Mouse (Mus musculus): ENCODE measurements at regions not wholly inside any gene's neighbourhood (a gene's known extent, or its start where the extent isn't known, plus 50 kb on each side); places are given as distances from the start of the nearest gene placed in this dataset.

GRCm38 (mm10) chr1:128679005-128679980 is 87.2 kb upstream of the Cxcr4 start:
- peak; percentile 34; the same call in 1 of the 2 replicates for ATAC-seq (ENCODE audit: low TSS enrichment)

- no peak for ATAC-seq (ENCODE audit: low TSS enrichment)
These were observed 83.4 kb upstream of the Cxcr4 start for GRCm38 (mm10) chr1:128675538-128675937.

- ATAC-seq (ENCODE audit: low TSS enrichment) = no peak
These were observed 80.2 kb upstream of the Cxcr4 start for GRCm38 (mm10) chr1:128672306-128672705.

DNA sequence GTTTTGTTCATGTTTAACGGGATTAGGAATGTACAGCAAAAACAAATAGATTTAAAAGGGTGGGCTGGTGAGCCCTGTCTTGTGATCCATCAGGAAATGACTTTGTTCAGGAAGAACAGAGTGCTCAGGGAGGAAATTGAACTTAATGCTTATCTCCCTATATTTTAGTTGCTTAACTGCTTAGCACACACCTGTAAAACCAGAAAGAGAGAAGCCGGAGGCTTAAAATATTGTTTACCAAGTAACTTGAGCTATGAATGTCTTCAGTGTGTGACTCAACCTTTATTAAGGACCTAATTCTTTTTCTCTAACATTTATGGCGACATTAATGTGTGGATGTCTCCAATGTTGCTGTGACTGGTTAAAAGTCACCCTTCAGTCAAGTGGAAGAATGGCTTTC is 79.4 kb upstream of the Cxcr4 start:
- no peak for ATAC-seq (ENCODE audit: low TSS enrichment)

GRCm38 (mm10) chr1:128671016-128671415 is 78.9 kb upstream of the Cxcr4 start:
- ATAC-seq (ENCODE audit: low TSS enrichment) = no peak

- ATAC-seq (ENCODE audit: low TSS enrichment) = no peak
These were observed 77.2 kb upstream of the Cxcr4 start for GRCm38 (mm10) chr1:128669241-128669666.

DNA sequence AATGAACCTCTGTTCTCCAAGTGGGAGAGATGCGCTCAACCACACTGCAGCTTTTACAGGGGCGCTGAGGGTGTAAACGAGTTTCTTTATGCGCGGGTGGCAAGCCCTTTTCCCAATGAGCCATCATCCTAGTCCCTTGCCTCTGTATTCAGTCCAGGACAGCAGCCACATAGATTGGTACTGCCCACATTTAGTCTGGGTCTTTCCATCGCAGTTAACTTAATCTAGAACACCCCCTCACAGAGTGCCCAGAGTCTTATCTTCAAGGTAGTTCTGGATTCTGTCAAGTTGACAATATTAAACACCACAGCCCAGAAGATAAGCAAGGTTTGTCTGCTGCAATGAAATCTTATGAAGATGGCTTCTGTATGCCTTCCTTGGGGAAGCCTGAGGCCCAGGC is 76.6 kb upstream of the Cxcr4 start:
- ATAC-seq (ENCODE audit: low TSS enrichment) = no peak

DNA sequence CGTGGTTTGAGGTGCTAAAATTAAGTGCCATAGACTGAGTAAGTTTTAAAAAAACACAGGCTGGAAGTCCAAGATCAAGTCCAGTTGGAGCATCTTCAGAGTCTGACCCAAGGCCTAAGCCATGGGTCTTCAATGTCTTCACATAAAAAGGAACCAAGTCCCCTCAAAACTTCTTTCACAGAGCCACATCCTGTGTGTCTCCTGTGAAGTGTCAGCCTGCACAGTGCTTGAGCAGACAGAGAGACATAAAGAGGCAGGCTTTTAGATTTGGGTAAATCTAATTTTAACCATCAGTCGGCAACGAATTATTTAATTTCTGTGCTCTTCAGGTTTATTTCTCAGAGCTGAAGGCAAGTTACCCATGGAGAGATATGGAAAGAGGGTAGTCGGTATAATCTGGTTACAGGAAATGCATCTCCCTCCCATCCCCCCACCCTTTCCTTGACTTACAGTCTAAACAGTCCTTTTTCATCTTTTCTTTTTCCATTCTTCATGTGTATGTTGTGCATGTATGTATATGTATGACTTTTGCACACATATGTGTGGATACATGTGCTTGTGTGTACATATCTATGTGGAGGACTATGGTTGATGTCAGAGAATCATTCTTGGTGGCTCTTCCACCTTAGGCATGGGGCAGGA is 75.1 kb upstream of the Cxcr4 start:
- no peak for ATAC-seq (ENCODE audit: low TSS enrichment)

DNA sequence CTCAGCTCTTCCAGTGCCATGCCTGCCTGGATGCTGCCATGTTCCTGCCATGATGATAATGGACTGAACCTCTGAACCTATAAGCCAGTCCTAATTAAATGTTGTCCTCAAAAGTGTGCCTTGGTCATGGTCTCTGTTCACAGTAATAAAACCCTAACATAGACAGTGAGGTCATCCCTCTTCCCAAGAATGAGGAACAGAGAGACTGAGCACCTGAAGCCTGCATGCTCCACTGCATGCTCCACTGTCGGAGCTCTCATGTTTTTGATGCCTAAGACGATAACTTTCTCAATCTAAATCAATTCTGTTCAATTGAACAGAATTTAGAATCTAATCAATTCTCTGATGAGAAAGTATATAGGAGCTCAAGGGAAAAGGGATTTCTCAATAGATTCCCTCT is 71.1 kb upstream of the Cxcr4 start:
- ATAC-seq (ENCODE audit: low TSS enrichment) = no peak

DNA sequence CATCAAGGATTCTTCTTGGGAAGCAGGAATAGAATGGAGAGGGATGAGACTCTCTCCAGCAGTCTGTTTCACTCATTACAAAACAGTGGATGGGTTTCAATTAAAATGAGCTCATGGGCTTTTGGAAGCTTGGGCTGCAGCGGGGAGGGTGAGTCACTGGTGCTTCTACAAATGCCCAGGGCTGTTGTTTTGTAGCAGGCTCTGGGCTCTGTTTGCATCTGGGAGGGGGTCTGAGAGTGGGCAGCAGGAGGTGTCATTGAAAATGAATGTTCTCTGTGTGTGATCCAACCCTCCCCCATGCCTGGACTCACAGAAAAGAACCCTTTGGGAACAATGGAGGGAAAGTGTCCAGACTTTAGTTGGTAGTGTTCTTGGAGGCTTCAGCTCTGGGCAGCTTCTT is 67.8 kb upstream of the Cxcr4 start:
- ATAC-seq (ENCODE audit: low TSS enrichment) = peak; percentile 80

GRCm38 (mm10) chr1:128658802-128659201 is 66.7 kb upstream of the Cxcr4 start:
- ATAC-seq (ENCODE audit: low TSS enrichment) = no peak

DNA sequence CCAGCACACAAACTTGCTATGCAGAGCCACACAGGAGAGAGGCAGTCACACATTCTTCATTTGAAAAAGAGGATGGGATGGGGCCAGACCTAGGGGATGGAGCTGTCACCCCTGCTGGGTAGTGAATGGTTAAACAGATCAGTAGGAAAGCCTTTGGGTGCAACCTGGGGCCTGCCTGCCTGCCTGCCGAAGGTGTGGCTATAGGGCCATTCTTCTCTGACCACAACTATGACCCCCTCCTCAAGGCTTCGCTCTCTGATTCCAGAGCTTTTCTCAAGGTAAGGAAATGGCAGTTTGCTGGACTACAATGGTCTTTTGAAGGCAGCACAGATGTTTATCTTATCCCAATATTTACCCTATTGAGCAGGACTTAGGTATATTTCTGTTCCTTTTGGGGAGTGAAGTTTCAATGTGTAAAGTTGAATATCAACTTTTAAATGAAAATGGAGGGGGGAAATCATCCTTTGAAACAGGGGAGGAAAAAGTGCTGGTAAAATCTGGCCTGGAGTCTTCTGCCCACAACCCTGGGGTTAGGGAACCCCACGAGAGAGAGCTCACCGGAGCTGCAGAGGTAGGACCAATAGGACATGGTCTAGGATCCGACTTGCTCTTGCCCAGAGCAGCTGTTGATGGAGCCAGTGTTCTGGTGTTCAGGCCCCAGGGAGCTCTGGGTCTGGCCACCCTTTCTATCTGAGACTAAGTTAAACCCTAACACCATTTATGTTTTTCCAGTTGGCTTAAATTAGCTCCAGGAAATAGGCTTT is 62.2 kb upstream of the Cxcr4 start:
- no peak for ATAC-seq (ENCODE audit: low TSS enrichment)

- no peak for ATAC-seq (ENCODE audit: low TSS enrichment)
These were observed 58.5 kb upstream of the Cxcr4 start for GRCm38 (mm10) chr1:128650596-128650995.

- no peak for ATAC-seq (ENCODE audit: low TSS enrichment)
These were observed 57.5 kb upstream of the Cxcr4 start for GRCm38 (mm10) chr1:128649490-128650178.

GRCm38 (mm10) chr1:128643316-128643776 is 51.3 kb upstream of the Cxcr4 start:
- ATAC-seq (ENCODE audit: low TSS enrichment) = no peak

- no peak for ATAC-seq (ENCODE audit: low TSS enrichment)
These were observed 50.1 kb upstream of the Cxcr4 start for GRCm38 (mm10) chr1:128642212-128642611.

Data from frontal cortex, adult (tissue).